Mouse (Mus musculus): Measurements from ENCODE around the gene Gstm5.

DNA sequence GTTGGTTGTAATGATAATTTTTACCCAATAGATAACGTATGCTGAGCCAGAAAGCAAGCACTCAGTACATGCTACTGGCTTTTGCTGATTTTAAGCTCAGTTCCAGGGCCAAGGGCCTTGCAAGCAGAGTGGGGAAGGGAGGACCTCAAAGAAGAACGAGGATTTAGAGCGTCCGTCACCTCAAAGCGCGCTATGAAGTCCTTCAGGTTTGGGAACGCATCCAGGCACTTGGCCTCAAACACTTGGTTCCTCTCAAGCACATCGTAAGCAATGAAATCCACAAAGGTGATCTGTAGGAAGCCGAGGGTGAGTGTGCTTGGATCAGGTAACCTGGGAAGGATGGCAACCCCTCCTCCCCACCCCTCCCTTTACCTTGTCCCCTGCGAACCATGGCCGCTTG is 33.1 kb downstream of the Gstm5 start:
- TF ChIP-seq CTCF (IDR thresholded peaks at IDR 0.05; ENCODE audit: control insufficient read depth, insufficient read depth, insufficient replicate concordance, low read depth, low read length) = no peak
- TF ChIP-seq POLR2A (IDR thresholded peaks at IDR 0.05; ENCODE audit: control insufficient read depth, low read depth, low read length) = no peak

Data from testis, adult 2 months (tissue).